Mouse (Mus musculus): ENCODE data around the gene Col13a1. TPM values are rescaled to one million over a fixed set of nuclear protein-coding genes. Genes with fewer than 3 reads are reported as not detected.

Col13a1 gene
- polyA plus RNA-seq, 1 experiment from 2014 or later: 1.1 TPM

GRCm38 (mm10) chr10:61956718-61957117 lies 22.2 kb downstream of the Col13a1 start:
- H3K27ac ChIP-seq (replicated peaks): no peak overlapping the region
- ATAC-seq (replicated peaks): no peak

GRCm38 (mm10) chr10:61953916-61954315 lies 25.0 kb downstream of the Col13a1 start:
- H3K27ac ChIP-seq (replicated peaks): no peak overlapping the region
- H3K9me3 ChIP-seq: no peaks in the 10 kb centered on the region
- H3K4me2 ChIP-seq (replicated peaks): no peak overlapping the region
- H3K27me3 ChIP-seq: no peaks in the 10 kb centered on the region
- H3K4me1 ChIP-seq: peaks cover 8% of the 10 kb centered on the region; the same call in 1 of the 2 replicates
- no peak overlapping the region for H3K4me3 ChIP-seq
- no peak for ATAC-seq (replicated peaks)
- H3K9ac ChIP-seq (replicated peaks): no peak overlapping the region
- H3K36me3 ChIP-seq: no peaks in the 10 kb centered on the region
- 64% methylated on average over 5 of the region's 5 CpGs for WGBS

More at GRCm38 (mm10) chr10:61956718-61957117, 22.2 kb downstream of the Col13a1 start:
- WGBS: 70% methylated on average over 6 of the region's 6 CpGs
- no peaks in the 10 kb centered on the region for H3K36me3 ChIP-seq
- no peaks in the 10 kb centered on the region for H3K9me3 ChIP-seq
- H3K4me1 ChIP-seq: no peaks in the 10 kb centered on the region
- no peak overlapping the region for H3K9ac ChIP-seq (replicated peaks)
- H3K4me2 ChIP-seq (replicated peaks): no peak overlapping the region
- H3K4me3 ChIP-seq: no peak overlapping the region
- no peaks in the 10 kb centered on the region for H3K27me3 ChIP-seq

GRCm38 (mm10) chr10:61949542-61949941 lies 29.4 kb downstream of the Col13a1 start:
- 64% methylated on average over 6 of the region's 6 CpGs for WGBS
- H3K27me3 ChIP-seq: no peaks in the 10 kb centered on the region
- H3K9me3 ChIP-seq: no peaks in the 10 kb centered on the region
- H3K4me3 ChIP-seq: no peak overlapping the region
- no peak overlapping the region for H3K9ac ChIP-seq (replicated peaks)
- H3K36me3 ChIP-seq: no peaks in the 10 kb centered on the region
- peak overlapping the region; percentile 41 for H3K27ac ChIP-seq (replicated peaks)
- ATAC-seq (replicated peaks): peak; percentile 76; the same call in 1 of the 2 replicates
- peaks cover 8% of the 10 kb centered on the region; the same call in 1 of the 2 replicates for H3K4me1 ChIP-seq
- H3K4me2 ChIP-seq (replicated peaks): no peak overlapping the region

GRCm38 (mm10) chr10:61944386-61944785 lies 34.5 kb downstream of the Col13a1 start:
- Histone ChIP-seq H3K27ac (replicated peaks) (no peak overlapping the region), H3K27me3 (no peaks in the 10 kb centered on the region), H3K4me2 (replicated peaks) (no peak overlapping the region), H3K9me3 (no peaks in the 10 kb centered on the region), H3K36me3 (no peaks in the 10 kb centered on the region), H3K9ac (replicated peaks) (no peak overlapping the region), H3K4me1 (0 out of 2 replicates have a peak, but pooled peaks cover 1% of the 10 kb centered on the region), H3K4me3 (no peak overlapping the region)
- ATAC-seq (replicated peaks): no peak
- 93% methylated on average over 2 of the region's 2 CpGs for WGBS

GRCm38 (mm10) chr10:61943480-61943879 lies 35.4 kb downstream of the Col13a1 start:
- no peak overlapping the region for H3K4me2 ChIP-seq (replicated peaks)

GRCm38 (mm10) chr10:61942719-61943118 lies 36.2 kb downstream of the Col13a1 start:
- Histone ChIP-seq H3K4me2 (replicated peaks) (no peak overlapping the region), H3K36me3 (no peaks in the 10 kb centered on the region), H3K4me1 (no peaks in the 10 kb centered on the region), H3K9ac (replicated peaks) (no peak overlapping the region), H3K27ac (replicated peaks) (no peak overlapping the region), H3K27me3 (peaks cover under 1% of the 10 kb centered on the region; the same call in 1 of the 2 replicates), H3K4me3 (no peak overlapping the region), H3K9me3 (no peaks in the 10 kb centered on the region)
- ATAC-seq (replicated peaks): no peak
- WGBS: 65% methylated on average over 2 of the region's 2 CpGs

More at GRCm38 (mm10) chr10:61943480-61943879, 35.4 kb downstream of the Col13a1 start:
- Histone ChIP-seq H3K9ac (replicated peaks) (no peak overlapping the region), H3K36me3 (no peaks in the 10 kb centered on the region), H3K27ac (replicated peaks) (no peak overlapping the region), H3K27me3 (no peaks in the 10 kb centered on the region), H3K4me3 (no peak overlapping the region), H3K4me1 (no peaks in the 10 kb centered on the region), H3K9me3 (no peaks in the 10 kb centered on the region)
- WGBS: 71% methylated on average over 10 of the region's 10 CpGs
- ATAC-seq (replicated peaks): no peak

- no peak for ATAC-seq (replicated peaks)
- peak overlapping the region; percentile 5; the same call in 1 of the 2 replicates for H3K4me3 ChIP-seq
- no peaks in the 10 kb centered on the region for H3K9me3 ChIP-seq
- H3K27ac ChIP-seq (replicated peaks): no peak overlapping the region
- WGBS: 2% methylated on average over 28 of the region's 28 CpGs
- H3K4me1 ChIP-seq: peaks cover 8% of the 10 kb centered on the region
- peak overlapping the region; percentile 36 for H3K4me2 ChIP-seq (replicated peaks)
- H3K9ac ChIP-seq (replicated peaks): no peak overlapping the region
- H3K27me3 ChIP-seq: peaks cover 14% of the 10 kb centered on the region
- H3K36me3 ChIP-seq: no peaks in the 10 kb centered on the region
Measured at GRCm38 (mm10) chr10:61936211-61937121, 42.4 kb downstream of the Col13a1 start.

GRCm38 (mm10) chr10:61931678-61932077 lies 47.2 kb downstream of the Col13a1 start:
- WGBS: 84% methylated on average over 6 of the region's 6 CpGs
- no peaks in the 10 kb centered on the region for H3K9me3 ChIP-seq
- H3K27me3 ChIP-seq: peaks cover 6% of the 10 kb centered on the region
- H3K9ac ChIP-seq (replicated peaks): no peak overlapping the region
- no peak overlapping the region for H3K4me2 ChIP-seq (replicated peaks)
- no peak overlapping the region for H3K27ac ChIP-seq (replicated peaks)
- ATAC-seq (replicated peaks): no peak
- no peak overlapping the region for H3K4me3 ChIP-seq
- H3K36me3 ChIP-seq: no peaks in the 10 kb centered on the region
- peaks cover 10% of the 10 kb centered on the region for H3K4me1 ChIP-seq

- no peaks in the 10 kb centered on the region for H3K9me3 ChIP-seq
- H3K36me3 ChIP-seq: no peaks in the 10 kb centered on the region
- 85% methylated on average over 6 of the region's 6 CpGs for WGBS
- H3K27me3 ChIP-seq: no peaks in the 10 kb centered on the region; the same call in 1 of the 2 replicates
- no peak overlapping the region for H3K4me3 ChIP-seq
- no peak overlapping the region for H3K4me2 ChIP-seq (replicated peaks)
- H3K9ac ChIP-seq (replicated peaks): no peak overlapping the region
- ATAC-seq (replicated peaks): no peak
- no peak overlapping the region for H3K27ac ChIP-seq (replicated peaks)
- H3K4me1 ChIP-seq: 0 out of 2 replicates have a peak, but pooled peaks cover 4% of the 10 kb centered on the region
Measured at GRCm38 (mm10) chr10:61929901-61930300, 49.0 kb downstream of the Col13a1 start.

- 21% methylated on average over 24 of the region's 24 CpGs for WGBS
- Histone ChIP-seq H3K4me2 (replicated peaks) (no peak overlapping the region), H3K4me3 (no peak overlapping the region), H3K27me3 (no peaks in the 10 kb centered on the region), H3K27ac (replicated peaks) (no peak overlapping the region), H3K36me3 (no peaks in the 10 kb centered on the region), H3K9ac (replicated peaks) (no peak overlapping the region), H3K9me3 (no peaks in the 10 kb centered on the region), H3K4me1 (0 out of 2 replicates have a peak, but pooled peaks cover 4% of the 10 kb centered on the region)
- no peak for ATAC-seq (replicated peaks)
Measured at GRCm38 (mm10) chr10:61928725-61929651, 49.9 kb downstream of the Col13a1 start.

GRCm38 (mm10) chr10:61925691-61926090 lies 53.2 kb downstream of the Col13a1 start:
- Histone ChIP-seq H3K27me3 (no peaks in the 10 kb centered on the region), H3K36me3 (no peaks in the 10 kb centered on the region), H3K9me3 (no peaks in the 10 kb centered on the region), H3K4me2 (replicated peaks) (no peak overlapping the region), H3K4me1 (peaks cover 9% of the 10 kb centered on the region; the same call in 1 of the 2 replicates), H3K27ac (replicated peaks) (no peak overlapping the region), H3K4me3 (no peak overlapping the region), H3K9ac (replicated peaks) (no peak overlapping the region)
- no peak for ATAC-seq (replicated peaks)

Measured in forebrain, embryonic 15.5 days (tissue).